Mouse (Mus musculus) gastrocnemius, postnatal 25 days (tissue): ENCODE data around the gene A530032D15Rik. TPM values are rescaled to one million over a fixed set of nuclear protein-coding genes. Genes with fewer than 3 reads are reported as not detected.
"Not testable (repeated sequence)": the region's sequence is repeated elsewhere in the genome, so short reads cannot be mapped to it uniquely, and the experiment has no call there.

Source experiments
- DNase-seq: peaks from one replicate; pipeline ENCODE4 v3.0.0; 2022
- long read RNA-seq, 2 experiments: library from polyadenylated mRNA; stranded (forward); transcript quantifications; one replicate each; pipeline ENCODE4 v2.0.0; 2021
- total RNA-seq, 2 experiments: library from RNA; stranded (reverse); gene quantifications; 1 replicate in 1 of 2; 2 replicates in 1 of 2; pipeline ENCODE4 v1.2.3; 2021

The A530032D15Rik gene
- total RNA-seq = not detected
- long read RNA-seq, experiment 1 = 0 reads
- long read RNA-seq, experiment 2 = 0 reads

- not testable (repeated sequence) for DNase-seq
Measured at GRCm38 (mm10) chr1:85109753-85110152, at the start of gene A530032D15Rik. Gene A530032D15Rik, minus strand, starts transcription at chr1:85109853.

GRCm38 (mm10) chr1:85155151-85155550 is 45.5 kb upstream of the A530032D15Rik start:
- not testable (repeated sequence) for DNase-seq

DNA sequence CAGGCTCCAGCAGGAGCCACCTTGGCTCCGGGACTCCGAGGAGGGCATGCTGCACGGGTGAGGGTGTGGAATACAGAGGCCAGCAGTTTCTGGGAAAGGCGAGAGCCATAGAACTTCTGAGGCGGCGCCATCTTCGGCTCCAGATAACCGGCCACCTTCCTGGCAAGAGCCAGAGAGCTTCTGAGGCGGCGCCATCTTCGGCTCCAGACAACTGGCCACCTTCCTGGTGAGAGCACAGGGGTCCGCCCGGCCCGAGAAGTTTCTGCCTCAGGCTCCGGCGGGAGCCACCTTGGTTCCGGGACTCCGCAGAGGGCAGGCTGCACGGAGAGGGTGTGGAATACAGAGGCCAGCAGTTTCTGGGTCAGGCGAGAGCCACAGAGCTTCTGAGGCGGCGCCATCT is 24.0 kb upstream of the A530032D15Rik start:
- not testable (repeated sequence) for DNase-seq

- DNase-seq = not testable (repeated sequence)
Measured at GRCm38 (mm10) chr1:85121841-85122240, 12.2 kb upstream of the A530032D15Rik start.

DNA sequence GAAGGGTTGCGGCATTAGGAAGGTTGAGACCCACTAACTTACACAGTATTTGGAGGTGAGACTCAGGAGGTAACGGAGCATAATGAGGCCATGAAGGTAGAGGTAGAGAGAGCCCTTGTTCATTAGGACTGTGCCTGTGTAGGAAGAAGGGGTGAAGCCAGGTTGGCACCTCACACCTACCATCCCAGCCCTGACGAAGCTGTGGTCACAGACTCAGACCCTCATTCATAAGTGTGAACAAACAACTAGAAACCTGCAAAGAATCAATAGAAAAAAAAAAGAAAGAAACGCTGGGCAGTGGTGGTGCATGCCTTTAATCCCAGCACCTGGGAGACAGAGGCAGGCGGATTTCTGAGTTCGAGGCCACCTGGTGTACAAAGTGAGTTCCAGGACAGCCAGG is 8.7 kb upstream of the A530032D15Rik start:
- DNase-seq = not testable (repeated sequence)

GRCm38 (mm10) chr1:85117537-85117936 is 7.9 kb upstream of the A530032D15Rik start:
- DNase-seq = not testable (repeated sequence)

- not testable (repeated sequence) for DNase-seq
Measured at GRCm38 (mm10) chr1:85114666-85115402, 5.2 kb upstream of the A530032D15Rik start.

DNA sequence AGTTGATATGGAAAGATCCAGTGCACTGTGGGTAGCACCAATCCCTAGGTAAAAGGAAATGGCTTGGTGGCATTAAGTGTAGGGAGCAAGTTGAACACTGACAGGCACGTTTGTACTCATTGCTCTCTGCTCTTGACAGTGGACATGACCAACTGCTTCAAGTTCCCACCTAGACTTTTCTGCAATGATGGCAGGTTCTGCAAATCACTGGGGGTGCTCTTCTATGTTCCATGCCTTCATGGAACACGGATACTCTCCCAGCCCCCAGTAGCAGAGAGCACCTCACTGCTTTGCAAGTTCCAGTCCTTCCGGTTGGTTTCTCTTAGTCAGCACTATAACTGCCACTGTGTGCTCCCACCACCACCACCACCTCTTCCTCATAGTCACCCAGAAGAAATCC is 4.4 kb upstream of the A530032D15Rik start:
- not testable (repeated sequence) for DNase-seq

GRCm38 (mm10) chr1:85112889-85113288 is 3.2 kb upstream of the A530032D15Rik start:
- DNase-seq = not testable (repeated sequence)

DNA sequence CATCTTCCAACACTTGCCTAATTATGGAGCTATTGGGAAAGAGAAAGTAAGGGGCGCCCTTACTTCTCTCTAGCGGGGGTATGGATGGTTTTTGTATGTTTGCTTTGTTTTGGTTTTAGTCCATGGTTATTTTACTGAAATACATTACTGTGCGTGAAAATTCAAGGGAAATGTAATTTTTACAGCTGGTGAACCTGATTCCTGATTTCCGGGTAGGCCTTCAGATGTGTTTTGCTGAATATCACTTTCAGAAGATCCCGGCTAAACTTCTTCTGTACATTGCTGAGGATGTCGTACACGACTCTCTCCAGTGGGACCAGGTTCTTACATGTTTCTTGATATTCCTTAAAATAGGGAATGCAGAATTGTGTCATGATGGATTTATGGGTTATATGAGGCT is 2.6 kb upstream of the A530032D15Rik start:
- DNase-seq = not testable (repeated sequence)

DNA sequence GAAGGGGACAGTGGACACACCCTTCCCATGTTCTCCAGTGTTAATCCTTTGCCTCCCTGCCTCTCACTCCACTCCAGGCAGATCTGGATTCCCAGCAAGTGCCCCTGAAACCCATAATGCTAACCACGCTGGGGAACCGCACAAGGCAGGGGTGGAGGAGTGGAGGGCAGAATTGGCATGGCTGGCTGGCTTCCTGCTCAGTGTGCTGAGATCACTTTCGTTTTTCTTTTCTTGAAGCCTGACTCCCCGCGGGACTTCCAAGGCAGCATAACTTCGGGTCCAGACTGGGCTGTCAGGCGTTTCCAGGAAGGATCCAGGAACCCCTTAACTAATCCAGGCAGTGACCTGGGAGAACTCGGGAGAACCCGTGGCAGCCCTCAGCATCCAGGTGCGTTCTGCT is 1.9 kb upstream of the A530032D15Rik start:
- peak; percentile 17 for DNase-seq

- DNase-seq = not testable (repeated sequence)
Measured at GRCm38 (mm10) chr1:85110876-85111275, 1.2 kb upstream of the A530032D15Rik start.

GRCm38 (mm10) chr1:85106013-85106412 is 3.6 kb downstream of the A530032D15Rik start:
- DNase-seq = not testable (repeated sequence)

GRCm38 (mm10) chr1:85105336-85105735 is 4.3 kb downstream of the A530032D15Rik start:
- DNase-seq = not testable (repeated sequence)

DNA sequence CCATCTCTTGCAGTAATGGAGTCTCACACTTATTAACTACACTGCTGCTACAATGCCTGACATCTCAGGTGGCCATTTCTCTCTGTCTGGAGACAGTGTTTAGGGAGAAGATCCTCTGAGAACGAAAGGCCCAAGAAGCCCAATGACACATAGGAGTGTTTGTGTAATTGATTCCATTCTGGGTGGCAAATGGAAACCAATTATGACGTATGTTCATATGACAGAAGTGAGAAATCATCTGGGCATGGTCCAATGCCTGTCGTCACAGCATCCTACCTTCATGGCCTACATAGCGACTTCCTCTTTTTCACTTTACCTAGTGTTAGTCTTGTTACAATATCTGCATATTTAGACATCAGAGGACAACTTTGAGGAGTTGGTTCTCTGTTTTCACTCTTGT is 7.9 kb downstream of the A530032D15Rik start:
- not testable (repeated sequence) for DNase-seq

DNA sequence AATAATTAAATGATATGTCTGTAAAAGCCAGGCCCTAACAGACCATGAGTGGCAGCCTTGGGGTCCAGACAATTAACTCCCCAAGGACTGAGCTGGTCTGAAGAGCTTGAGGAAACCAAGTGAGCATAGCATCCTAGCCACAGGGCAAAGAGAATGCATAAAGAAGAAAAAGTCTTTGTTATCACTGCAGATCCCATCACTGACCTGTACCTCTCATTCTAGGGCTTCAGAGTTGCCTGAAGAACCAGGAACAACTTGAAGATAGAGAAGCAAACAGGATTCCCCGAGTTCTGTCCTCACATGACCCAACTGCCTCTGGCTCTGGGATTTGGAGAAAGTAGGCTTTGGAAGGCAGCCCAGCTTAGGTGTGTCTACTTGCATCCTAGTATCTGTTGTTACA is 9.8 kb downstream of the A530032D15Rik start, which contains the start of gene Gm10553:
Gene Gm10553, plus strand, starts transcription at position 301 of the 400 bp plus-strand sequence.
- not testable (repeated sequence) for DNase-seq

DNA sequence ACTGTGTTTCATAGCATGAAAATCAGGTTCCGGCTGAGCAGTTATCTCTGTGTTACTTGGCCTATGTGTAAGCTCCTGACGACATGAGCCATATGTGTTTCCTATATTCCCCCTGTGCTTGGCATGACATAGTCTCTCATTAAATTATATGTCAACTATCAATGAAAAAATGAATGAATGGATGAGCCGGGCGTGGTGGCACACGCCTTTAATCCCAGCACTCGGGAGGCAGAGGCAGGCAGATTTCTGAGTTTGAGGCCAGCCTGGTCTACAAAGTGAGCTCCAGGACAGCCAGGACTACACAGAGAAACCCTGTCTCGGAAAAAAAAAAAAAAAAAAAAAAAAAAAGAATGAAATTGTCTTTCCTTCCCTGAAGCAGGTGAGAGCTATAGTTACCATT is 10.6 kb downstream of the A530032D15Rik start:
- not testable (repeated sequence) for DNase-seq

- DNase-seq = not testable (repeated sequence)
Measured at GRCm38 (mm10) chr1:85093011-85093572, 16.6 kb downstream of the A530032D15Rik start.

DNA sequence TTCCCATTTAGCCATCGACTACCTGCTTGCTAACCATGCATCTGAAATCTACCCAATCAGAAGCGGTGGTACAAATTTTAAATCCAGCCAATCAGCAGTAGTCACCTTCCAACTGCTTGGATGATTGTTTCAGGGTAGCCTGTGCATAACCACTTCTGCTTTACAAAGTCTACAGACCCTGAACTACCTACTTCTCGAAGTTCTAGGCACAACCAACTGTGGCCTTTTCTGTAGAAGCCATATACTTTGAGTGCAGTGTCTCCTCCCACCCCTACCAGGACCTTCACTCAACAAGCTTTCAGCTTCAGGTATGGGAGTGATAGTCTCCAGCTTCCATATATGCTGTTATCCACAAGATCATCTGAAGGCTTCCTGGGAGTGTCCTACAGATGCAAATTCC is 17.5 kb downstream of the A530032D15Rik start:
- not testable (repeated sequence) for DNase-seq

- not testable (repeated sequence) for DNase-seq
Measured at GRCm38 (mm10) chr1:85086211-85086610, 23.4 kb downstream of the A530032D15Rik start.

DNA sequence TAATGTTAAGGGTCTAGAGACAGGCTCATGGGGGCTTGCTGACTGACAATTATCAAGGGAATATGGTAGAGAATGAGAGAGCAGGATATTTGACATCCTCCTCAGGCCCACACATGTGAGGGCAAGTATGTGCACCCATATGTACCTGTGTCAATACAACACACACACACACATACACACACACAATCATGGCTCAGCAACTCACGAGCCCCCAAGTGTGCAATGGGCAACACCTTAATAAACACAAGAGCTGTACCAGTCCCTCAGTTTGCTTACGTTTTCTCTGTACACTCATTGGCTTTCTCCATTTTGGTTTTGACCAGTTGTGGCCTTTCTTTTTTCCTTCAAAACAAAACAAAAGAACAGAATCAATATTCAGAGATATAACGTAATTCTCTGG is 24.9 kb downstream of the A530032D15Rik start:
- not testable (repeated sequence) for DNase-seq

DNA sequence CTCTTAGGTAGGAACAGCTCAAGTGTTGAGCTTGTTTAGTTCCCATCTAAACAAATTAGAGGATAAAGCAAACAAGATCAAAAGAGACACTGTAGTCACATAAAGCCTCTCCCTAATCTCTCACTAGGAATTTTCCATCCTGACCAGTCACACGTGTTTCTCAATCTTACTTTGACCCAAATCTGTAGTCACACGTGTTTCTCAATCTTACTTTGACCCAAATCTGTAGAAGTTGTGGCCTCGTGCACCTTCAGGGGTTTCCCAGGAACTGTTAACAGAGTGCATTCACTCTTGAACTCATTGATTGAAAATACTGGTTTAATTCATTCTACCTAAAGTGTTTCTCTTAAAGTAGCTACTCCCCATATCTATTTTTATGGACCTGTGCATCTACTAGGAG is 36.6 kb downstream of the A530032D15Rik start:
- DNase-seq = not testable (repeated sequence)

GRCm38 (mm10) chr1:85071690-85072089 is 38.0 kb downstream of the A530032D15Rik start:
- not testable (repeated sequence) for DNase-seq
